Mouse (Mus musculus): Measurements from ENCODE around the gene Grin2a. TPM values are rescaled to one million over a fixed set of nuclear protein-coding genes. Genes with fewer than 3 reads are reported as not detected.

Grin2a gene
- total RNA-seq, 2 experiments from 2014 or later: 0.69 to 1.5 TPM

GRCm38 (mm10) chr16:9752600-9752999, 242.8 kb downstream of the Grin2a start:
- DNase-seq: no peak

GRCm38 (mm10) chr16:9751045-9751569, 244.3 kb downstream of the Grin2a start:
- DNase-seq: peak; percentile 20

GRCm38 (mm10) chr16:9749661-9750060, 245.7 kb downstream of the Grin2a start:
- no peak for DNase-seq

DNA sequence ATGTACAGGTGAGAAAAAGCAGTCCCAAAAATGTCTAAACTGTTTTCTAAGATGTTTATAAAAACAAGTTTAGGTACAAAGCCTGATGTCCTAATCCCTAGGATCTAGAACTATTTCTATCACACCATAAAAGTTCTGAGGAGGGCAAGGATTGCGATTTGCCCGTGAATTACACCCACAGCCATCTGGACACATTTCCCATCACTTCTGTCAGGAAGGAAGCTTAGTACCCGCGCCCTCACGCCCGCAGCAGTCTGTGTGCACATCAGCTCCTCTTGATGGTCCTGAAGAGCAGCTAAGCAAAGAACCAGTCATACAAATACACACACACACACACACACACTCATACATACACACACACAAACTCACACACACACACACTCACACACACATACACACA, 252.9 kb downstream of the Grin2a start:
- DNase-seq: no peak

GRCm38 (mm10) chr16:9738679-9739078, 256.7 kb downstream of the Grin2a start:
- no peak for DNase-seq

GRCm38 (mm10) chr16:9737131-9737530, 258.2 kb downstream of the Grin2a start:
- peak; percentile 9 for DNase-seq

GRCm38 (mm10) chr16:9735365-9736080, 259.8 kb downstream of the Grin2a start:
- peak; percentile 9 for DNase-seq

DNA sequence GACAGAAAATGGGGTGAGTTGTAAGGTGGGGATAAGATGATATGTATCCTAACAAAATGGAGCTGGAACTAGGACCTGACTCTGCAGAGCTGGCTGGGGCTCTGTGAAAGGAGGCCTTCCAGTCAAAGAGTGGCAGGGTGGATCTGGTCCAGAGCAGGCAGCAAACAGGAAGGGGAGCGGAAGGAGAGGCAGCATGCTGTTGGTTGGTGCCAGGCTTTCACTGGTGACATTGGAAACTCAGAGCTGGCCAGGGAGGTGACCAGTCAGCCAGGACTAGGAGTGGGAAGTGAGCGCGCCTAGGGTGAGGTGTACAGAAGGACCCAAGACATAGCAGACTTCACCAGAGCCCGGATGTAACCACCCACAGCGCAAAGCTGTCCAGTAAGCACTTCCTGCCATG, 267.8 kb downstream of the Grin2a start:
- DNase-seq: no peak

DNA sequence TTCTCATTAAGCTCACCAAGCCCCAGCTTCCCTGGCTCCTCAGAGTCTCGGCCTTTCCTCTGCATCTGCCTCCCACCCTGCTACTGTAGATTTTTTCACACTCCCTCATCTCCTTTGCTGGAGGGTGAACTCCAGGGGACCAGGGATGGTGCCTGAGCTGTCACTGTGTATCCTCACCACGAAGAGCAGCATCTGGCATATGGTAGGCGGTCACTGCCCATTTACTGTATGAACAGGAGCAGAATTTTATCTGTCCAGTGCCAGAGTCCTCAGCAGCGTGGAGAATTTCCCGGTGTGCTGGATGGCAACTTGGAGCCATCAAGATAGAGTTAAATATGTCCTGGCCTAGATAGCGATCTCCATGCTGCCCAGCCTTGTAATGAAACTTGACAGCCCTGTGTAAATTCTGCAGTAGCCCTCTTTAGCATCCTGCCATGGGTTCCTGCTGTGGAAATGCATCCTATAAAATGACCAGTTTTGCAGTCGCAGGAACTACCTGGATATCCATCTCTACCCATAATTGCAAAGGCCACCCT, 269.7 kb downstream of the Grin2a start:
- DNase-seq: no peak

DNA sequence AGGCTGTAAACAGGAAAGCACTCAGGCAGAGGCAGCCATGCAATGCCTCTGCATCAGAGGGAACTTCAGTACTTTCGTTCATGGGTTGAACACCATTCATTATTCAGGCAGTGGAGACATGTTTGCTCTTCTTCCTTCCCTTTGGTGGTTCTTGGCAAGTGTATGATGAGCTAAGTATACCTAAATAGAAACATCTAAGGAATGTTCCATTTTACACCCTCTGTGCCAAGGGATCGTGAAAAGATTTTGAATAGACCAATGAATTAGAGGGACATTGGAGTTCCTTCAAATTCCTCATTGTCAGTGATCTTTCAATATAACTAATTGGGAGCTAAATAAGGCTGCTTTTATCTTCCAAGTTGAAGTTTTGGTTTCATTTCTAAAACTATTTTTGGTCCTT, 284.0 kb downstream of the Grin2a start:
- no peak for DNase-seq

DNA sequence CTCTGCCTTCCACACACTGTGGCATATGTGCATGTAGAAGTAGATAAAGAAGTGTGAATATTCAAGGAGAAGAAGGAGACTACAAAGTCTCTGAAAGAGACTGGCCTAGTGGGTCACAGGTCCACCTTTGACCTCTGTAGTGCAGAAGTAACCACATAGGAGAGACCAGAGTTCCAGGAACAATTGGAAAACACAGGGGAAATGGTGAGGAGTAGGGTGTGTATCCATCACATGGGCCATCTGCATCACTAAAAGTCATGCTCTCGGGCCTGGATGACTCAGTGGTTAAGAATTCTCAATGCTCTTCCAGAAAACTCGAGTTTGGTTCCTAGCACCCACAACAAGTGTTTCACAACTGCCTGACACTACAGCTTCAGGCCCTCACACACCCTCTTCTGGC, 285.4 kb downstream of the Grin2a start:
- DNase-seq: no peak

GRCm38 (mm10) chr16:9697141-9697540, 298.2 kb downstream of the Grin2a start:
- no peak for DNase-seq

- no peak for DNase-seq
These were observed 301.3 kb downstream of the Grin2a start for GRCm38 (mm10) chr16:9694081-9694480.

DNA sequence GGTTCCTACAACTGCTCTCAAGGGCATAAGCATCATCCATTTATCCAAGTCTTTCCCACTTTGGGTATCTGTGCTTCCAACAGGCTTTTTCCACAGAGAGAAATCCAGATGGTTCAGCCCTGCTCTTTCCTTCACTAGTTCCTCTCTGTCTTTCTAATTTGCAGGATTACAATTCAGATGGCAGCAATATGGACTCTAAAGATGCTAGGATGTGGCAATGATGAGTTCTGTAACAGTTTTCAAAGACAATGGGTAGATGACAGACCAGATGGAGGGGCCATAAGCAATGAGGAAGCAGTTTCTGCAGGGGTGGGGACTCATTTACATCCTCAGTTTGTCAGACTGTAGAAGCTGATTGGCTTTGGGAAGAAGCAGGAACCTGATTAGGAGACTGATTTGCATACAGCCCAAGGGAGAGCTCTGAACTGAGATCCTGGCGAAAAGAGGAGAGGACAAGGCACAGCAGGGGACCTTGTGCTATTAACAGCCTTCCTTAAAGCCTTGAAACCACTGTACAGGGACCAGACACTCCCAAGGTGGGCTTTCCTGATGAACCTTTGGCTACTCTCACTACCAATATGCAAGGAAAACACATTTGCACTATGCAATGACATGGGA, 306.7 kb downstream of the Grin2a start:
- DNase-seq: no peak

- DNase-seq: no peak
These were observed 314.8 kb downstream of the Grin2a start for GRCm38 (mm10) chr16:9680572-9680971.

GRCm38 (mm10) chr16:9679994-9680393, 315.4 kb downstream of the Grin2a start:
- DNase-seq: no peak

GRCm38 (mm10) chr16:9678750-9679149, 316.6 kb downstream of the Grin2a start:
- no peak for DNase-seq

GRCm38 (mm10) chr16:9672390-9672789, 323.0 kb downstream of the Grin2a start:
- DNase-seq: no peak

DNA sequence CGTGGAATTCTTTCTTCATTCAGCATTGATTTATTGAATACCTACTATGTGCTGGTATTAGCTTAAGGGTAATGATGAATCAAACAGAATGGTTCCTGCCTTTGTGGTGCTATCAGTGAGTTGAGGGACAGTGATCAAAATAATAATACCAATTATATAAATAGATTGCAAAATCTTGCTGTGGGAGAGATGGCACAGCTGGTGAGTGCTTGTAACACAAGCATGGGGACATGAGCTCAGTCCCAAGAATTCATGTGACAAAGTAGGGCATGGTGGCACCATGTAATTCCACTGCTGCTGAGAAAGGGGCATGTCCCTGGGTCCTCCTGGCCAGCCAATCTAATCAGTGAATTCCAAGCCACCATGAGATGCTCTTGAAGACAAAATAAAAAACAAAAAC, 324.1 kb downstream of the Grin2a start:
- DNase-seq: no peak

- DNase-seq: no peak
These were observed 324.6 kb downstream of the Grin2a start for GRCm38 (mm10) chr16:9670750-9671161.

GRCm38 (mm10) chr16:9665896-9666295, 329.5 kb downstream of the Grin2a start:
- DNase-seq: no peak

DNA sequence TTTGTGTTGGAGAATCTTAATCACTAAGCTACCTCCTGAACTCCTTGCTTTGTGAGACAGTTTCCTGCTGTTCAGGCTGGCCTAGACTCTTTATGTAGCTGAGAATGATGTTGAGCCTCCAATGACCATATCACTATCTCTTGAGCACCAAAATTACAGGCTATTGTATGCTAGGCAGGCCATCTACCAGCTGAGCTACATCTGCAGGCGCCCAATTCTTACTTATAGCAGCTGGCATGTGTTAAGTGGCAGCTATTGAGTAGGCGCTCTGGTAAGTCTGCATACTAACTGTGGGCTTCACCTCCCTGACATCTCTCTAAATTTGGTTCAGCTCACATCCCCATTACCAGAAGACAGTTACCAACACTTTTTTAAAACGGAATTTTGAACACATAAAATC, 331.3 kb downstream of the Grin2a start:
- no peak for DNase-seq

DNA sequence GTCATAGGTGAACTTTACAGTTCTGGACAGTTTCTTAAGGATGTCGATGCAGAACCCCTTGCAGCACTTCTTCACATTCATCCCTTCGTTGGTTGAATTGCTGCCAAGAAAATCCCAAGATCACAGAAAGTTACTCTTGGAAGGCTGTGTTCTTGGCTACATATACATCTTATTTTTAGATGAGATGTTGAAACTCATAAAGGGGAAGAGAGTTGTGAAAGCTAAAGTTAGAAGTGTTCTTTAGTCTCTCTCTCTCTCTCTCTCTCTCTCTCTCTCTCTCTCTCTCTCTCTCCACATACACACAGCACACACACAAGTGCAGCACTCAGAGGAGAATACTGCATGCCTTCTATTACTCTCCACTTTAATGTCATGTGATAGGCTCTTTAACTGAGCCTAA, 331.9 kb downstream of the Grin2a start:
- DNase-seq: no peak

Measured in adrenal gland, postnatal 10 days (tissue).